In genomic region chr10:26350153-26350552, GRCm38 (mm10) we compare ENCODE assay signal across 27 mouse cellular contexts. TPM values are rescaled to one million over a fixed set of nuclear protein-coding genes. Genes with fewer than 3 reads are reported as not detected.
A peak's percentile ranks its signal among the peaks of the same experiment; 100 is the strongest.
DNase-seq lines count a peak whose midpoint lies in the region; ATAC-seq and TF ChIP-seq lines count a peak whose summit lies in the region.
"Had no signal": no experiment of that assay in that cellular context is flagged by ENCODE, and none has a peak within 500 bp of the region (broad histone marks: within the 10 kb centered on the region; RNA-seq: fewer than 3 reads in every experiment).

No protein-coding gene starts in this region.

- H3K27me3 ChIP-seq in liver, embryonic 16.5 days (ENCODE audit: control insufficient read depth, insufficient read depth, low read depth, low read length) = no peaks in the 10 kb centered on the region
- no peaks in the 10 kb centered on the region for H3K27me3 ChIP-seq in liver, embryonic 12.5 days (replicated peaks)
- H3K27me3 ChIP-seq in intestine, postnatal 0 days (replicated peaks; ENCODE audit: control insufficient read depth, insufficient read depth, low read length) = no peaks in the 10 kb centered on the region
- H3K27me3 ChIP-seq in forebrain, embryonic 10.5 days (ENCODE audit: poor library complexity, severe bottlenecking) = no peaks in the 10 kb centered on the region
- H3K27me3 ChIP-seq: CH12.LX; heart, embryonic 12.5 days; heart, embryonic 15.5 days; hindbrain, embryonic 13.5 days; Patski had no signal

- H3K4me1 ChIP-seq in liver, embryonic 16.5 days (ENCODE audit: control insufficient read depth, low read depth, low read length) = no peaks in the 10 kb centered on the region
- no peaks in the 10 kb centered on the region for H3K4me1 ChIP-seq in liver, embryonic 12.5 days
- H3K4me1 ChIP-seq in intestine, postnatal 0 days (replicated peaks; ENCODE audit: control insufficient read depth, insufficient read depth, low read length) = no peaks in the 10 kb centered on the region
- peaks cover 6% of the 10 kb centered on the region; the same call in 1 of the 2 replicates for H3K4me1 ChIP-seq in forebrain, embryonic 10.5 days
- H3K4me1 ChIP-seq: heart, embryonic 12.5 days; heart, embryonic 15.5 days; hindbrain, embryonic 10.5 days had no signal

- TF ChIP-seq CTCF in intestine, postnatal 0 days (IDR thresholded peaks at IDR 0.05; ENCODE audit: low read depth) = no peak

- 43% methylated on average over 1 of the region's 1 CpGs for WGBS in liver, embryonic 16.5 days (ENCODE audit: insufficient replicate concordance)
- whole genome bisulfite sequencing in liver, embryonic 12.5 days (ENCODE audit: insufficient replicate concordance) = 58% methylated on average over 1 of the region's 1 CpGs
- 32% methylated on average over 1 of the region's 1 CpGs for WGBS in intestine, postnatal 0 days
- WGBS in forebrain, embryonic 10.5 days = 94% methylated on average over 1 of the region's 1 CpGs

- H3K27ac ChIP-seq in liver, embryonic 16.5 days (ENCODE audit: low read length) = no peak overlapping the region
- H3K27ac ChIP-seq in liver, embryonic 12.5 days = no peak overlapping the region
- no peak overlapping the region for H3K27ac ChIP-seq in intestine, postnatal 0 days (ENCODE audit: low read depth, low read length)
- H3K27ac ChIP-seq in forebrain, embryonic 10.5 days = no peak overlapping the region
- H3K27ac ChIP-seq: gastrocnemius, adult 2 months; heart, embryonic 15.5 days; hindbrain, embryonic 10.5 days; hindbrain, embryonic 13.5 days had no signal

- no peaks in the 10 kb centered on the region for H3K36me3 ChIP-seq in liver, embryonic 16.5 days (ENCODE audit: control insufficient read depth, insufficient read depth)
- peaks cover 8% of the 10 kb centered on the region for H3K36me3 ChIP-seq in liver, embryonic 12.5 days
- H3K36me3 ChIP-seq in intestine, postnatal 0 days (ENCODE audit: control insufficient read depth, insufficient read depth) = no peaks in the 10 kb centered on the region
- peaks cover 49% of the 10 kb centered on the region for H3K36me3 ChIP-seq in forebrain, embryonic 10.5 days (replicated peaks)
- H3K36me3 ChIP-seq: G1E had no signal

- no peak overlapping the region for H3K4me2 ChIP-seq in liver, embryonic 16.5 days (ENCODE audit: low read depth, low read length)
- no peak overlapping the region for H3K4me2 ChIP-seq in liver, embryonic 12.5 days
- no peak overlapping the region for H3K4me2 ChIP-seq in intestine, postnatal 0 days (replicated peaks; ENCODE audit: low read depth)
- H3K4me2 ChIP-seq: heart, embryonic 12.5 days; heart, embryonic 15.5 days; hindbrain, embryonic 13.5 days had no signal

- peak; percentile 49; the same call in 1 of the 2 replicates for ATAC-seq in liver, embryonic 16.5 days (ENCODE audit: low read depth)
- ATAC-seq in liver, embryonic 12.5 days = no peak
- ATAC-seq in intestine, postnatal 0 days = peak; percentile 47; the same call in 1 of the 2 replicates
- ATAC-seq: forebrain, embryonic 14.5 days; forebrain, postnatal 0 days; hindbrain, embryonic 16.5 days; Patski had no signal

- no peak overlapping the region for H3K9ac ChIP-seq in liver, embryonic 16.5 days (ENCODE audit: low read depth, low read length)
- H3K9ac ChIP-seq in liver, embryonic 12.5 days = no peak overlapping the region
- H3K9ac ChIP-seq in intestine, postnatal 0 days (ENCODE audit: low read depth, low read length) = no peak overlapping the region
- H3K9ac ChIP-seq: forebrain, postnatal 0 days; heart, embryonic 12.5 days; heart, embryonic 15.5 days; hindbrain, embryonic 13.5 days had no signal

- no peak overlapping the region for H3K4me3 ChIP-seq in liver, embryonic 16.5 days (ENCODE audit: low read depth, low read length)
- no peak overlapping the region for H3K4me3 ChIP-seq in liver, embryonic 12.5 days
- H3K4me3 ChIP-seq in intestine, postnatal 0 days (ENCODE audit: low read depth, low read length) = no peak overlapping the region
- H3K4me3 ChIP-seq in forebrain, embryonic 10.5 days = no peak overlapping the region
- H3K4me3 ChIP-seq: gastrocnemius, adult 2 months; heart, embryonic 12.5 days; heart, embryonic 15.5 days; hindbrain, embryonic 10.5 days; hindbrain, embryonic 13.5 days had no signal

- H3K9me3 ChIP-seq in liver, embryonic 16.5 days (replicated peaks; ENCODE audit: control insufficient read depth, low read length) = no peaks in the 10 kb centered on the region
- no peaks in the 10 kb centered on the region for H3K9me3 ChIP-seq in liver, embryonic 12.5 days (replicated peaks)
- H3K9me3 ChIP-seq in intestine, postnatal 0 days (ENCODE audit: control insufficient read depth) = no peaks in the 10 kb centered on the region
- H3K9me3 ChIP-seq in forebrain, embryonic 10.5 days = 0 out of 2 replicates have a peak, but pooled peaks cover 2% of the 10 kb centered on the region
- H3K9me3 ChIP-seq: heart, embryonic 12.5 days; heart, embryonic 15.5 days; hindbrain, embryonic 10.5 days; hindbrain, embryonic 13.5 days had no signal

- DNase-seq in thymus, postnatal 0 days (ENCODE audit: low spot score) = peak; percentile 44
- no peak for DNase-seq in thymus, postnatal 4 days
- no peak for DNase-seq in forebrain, embryonic 10.5 days (ENCODE audit: extremely low spot score, low spot score)
- DNase-seq: adrenal gland, postnatal 10 days; adrenal gland, postnatal 36 days; B cell, adult 2 months; cerebellum, adult 18-20 months; cerebellum, adult 9-10 months; cerebellum, postnatal 14 days; forebrain, postnatal 0 days; gastrocnemius, adult 2 months; gastrocnemius, postnatal 14 days; heart, adult 11 months; heart, postnatal 10 days; heart, postnatal 36 days had no signal

RNA-seq across cellular contexts. Expression of gene L3mbtl3, which starts 25.6 kb away (rescaled TPM):
- polyA plus RNA-seq in liver, embryonic 16.5 days (2015; fragmentation: Nextera tagmentation; extraction: Ambion mirVana) = 1.4 and 1.6 TPM in 2 replicates
- polyA plus RNA-seq in liver, embryonic 12.5 days (2016; fragmentation: Nextera tagmentation; extraction: Ambion mirVana) = 3.9 and 4.1 TPM in 2 replicates
- polyA plus RNA-seq in thymus, postnatal 0 days (2015; fragmentation: Nextera tagmentation; extraction: Ambion mirVana) = 9.6 and 10.7 TPM in 2 replicates
- polyA plus RNA-seq in intestine, postnatal 0 days (2015; fragmentation: Nextera tagmentation; extraction: Ambion mirVana) = 6.3 and 6.8 TPM in 2 replicates
- polyA plus RNA-seq in forebrain, embryonic 10.5 days (2016; fragmentation: Nextera tagmentation; extraction: Ambion mirVana) = 17.6 and 18.5 TPM in 2 replicates
- polyA plus RNA-seq: G1E had no signal
